Mouse (Mus musculus) hindbrain, embryonic 10.5 days (tissue): ENCODE results near the gene Midn. TPM values are rescaled to one million over a fixed set of nuclear protein-coding genes. Genes with fewer than 3 reads are reported as not detected.

Experiments used
- DNase-seq: peaks from one replicate; pipeline ENCODE4 v3.0.0-alpha.2; 2017; ENCODE audit warnings: low spot score
- H3K27ac ChIP-seq: fragments of 300-500 bp; sonication (generic); 2 replicates; pipeline ENCODE4 v1.5.1; 2016; ENCODE audit warnings: mild to moderate bottlenecking, moderate library complexity
- H3K27me3 ChIP-seq: fragments of 300-500 bp; sonication (generic); 2 replicates; pipeline ENCODE4 v1.6.1; 2016; ENCODE audit warnings: mild to moderate bottlenecking; ENCODE audit not compliant: poor library complexity, insufficient read depth, severe bottlenecking
- H3K36me3 ChIP-seq: fragments of 300-500 bp; sonication (generic); 2 replicates; pipeline ENCODE4 v1.6.1; 2016; ENCODE audit warnings: mild to moderate bottlenecking, moderate library complexity
- H3K4me1 ChIP-seq: fragments of 300-500 bp; sonication (generic); replicated peaks from 2 replicates; pipeline ENCODE4 v1.6.1; 2016; ENCODE audit warnings: mild to moderate bottlenecking
- H3K4me3 ChIP-seq: fragments of 300-500 bp; sonication (generic); 2 replicates; pipeline ENCODE4 v1.5.1; 2016; ENCODE audit warnings: mild to moderate bottlenecking, moderate library complexity
- H3K9me3 ChIP-seq: fragments of 300-500 bp; sonication (generic); 2 replicates; pipeline ENCODE4 v1.6.1; 2016; ENCODE audit warnings: mild to moderate bottlenecking, moderate library complexity
- WGBS: fragments of 180-500 bp; shearing (Covaris S2); methylation state at CpG from one replicate; pipeline ENCODE4 v1.1.7; 2016; 5-methylcytosine and 5-hydroxymethylcytosine counted together
- polyA plus RNA-seq: library from polyadenylated mRNA; unstranded; fragments of >200 nt; fragmentation: Nextera tagmentation; extraction: Ambion mirVana; gene quantifications from 2 replicates; pipeline ENCODE4 v1.2.1, GENCODE M21; 2016

The Midn gene
- polyA plus RNA-seq, 1 experiment from 2014 or later = 24.6 TPM

- DNase-seq = no peak
- WGBS = 14% methylated on average over 11 of the region's 11 CpGs
Observed at GRCm38 (mm10) chr10:80173358-80173757, 25.3 kb downstream of the Midn start.

GRCm38 (mm10) chr10:80173955-80174640 lies 26.0 kb downstream of the Midn start:
- peaks cover 42% of the 10 kb centered on the region for H3K36me3 ChIP-seq
- H3K9me3 ChIP-seq = no peaks in the 10 kb centered on the region
- peaks cover 86% of the 10 kb centered on the region for H3K4me1 ChIP-seq
- H3K4me3 ChIP-seq = peak overlapping the region; percentile 28; the same call in 1 of the 2 replicates
- H3K27me3 ChIP-seq = no peaks in the 10 kb centered on the region; the same call in 1 of the 2 replicates
- 88% methylated on average over 10 of the region's 10 CpGs for WGBS
- DNase-seq = no peak
- H3K27ac ChIP-seq = peak overlapping the region; percentile 16; the same call in 1 of the 2 replicates

More at GRCm38 (mm10) chr10:80173358-80173757, 25.3 kb downstream of the Midn start:
- H3K36me3 ChIP-seq = peaks cover 45% of the 10 kb centered on the region
- H3K27me3 ChIP-seq = no peaks in the 10 kb centered on the region; the same call in 1 of the 2 replicates
- no peaks in the 10 kb centered on the region for H3K9me3 ChIP-seq
- peak overlapping the region; percentile 65 for H3K4me3 ChIP-seq
- peaks cover 87% of the 10 kb centered on the region for H3K4me1 ChIP-seq
- H3K27ac ChIP-seq = peak overlapping the region; percentile 89

- peaks cover 81% of the 10 kb centered on the region for H3K4me1 ChIP-seq
- WGBS = 56% methylated on average over 2 of the region's 2 CpGs
Observed at GRCm38 (mm10) chr10:80174705-80175104, 26.6 kb downstream of the Midn start.

GRCm38 (mm10) chr10:80175536-80176269 lies 27.6 kb downstream of the Midn start:
- Histone ChIP-seq H3K36me3 (peaks cover 27% of the 10 kb centered on the region), H3K27ac (peak overlapping the region; percentile 64), H3K4me3 (no peak overlapping the region), H3K4me1 (peaks cover 81% of the 10 kb centered on the region), H3K9me3 (no peaks in the 10 kb centered on the region), H3K27me3 (no peaks in the 10 kb centered on the region; the same call in 1 of the 2 replicates)
- WGBS = 23% methylated on average over 4 of the region's 4 CpGs
- peak; percentile 67 for DNase-seq

More at GRCm38 (mm10) chr10:80174705-80175104, 26.6 kb downstream of the Midn start:
- peak; percentile 58 for DNase-seq
- H3K9me3 ChIP-seq = no peaks in the 10 kb centered on the region
- H3K36me3 ChIP-seq = peaks cover 37% of the 10 kb centered on the region
- H3K27ac ChIP-seq = peak overlapping the region; percentile 16; the same call in 1 of the 2 replicates
- peak overlapping the region; percentile 28 for H3K4me3 ChIP-seq
- H3K27me3 ChIP-seq = no peaks in the 10 kb centered on the region; the same call in 1 of the 2 replicates

- H3K9me3 ChIP-seq = no peaks in the 10 kb centered on the region
- H3K4me3 ChIP-seq = no peak overlapping the region
- H3K27me3 ChIP-seq = no peaks in the 10 kb centered on the region; the same call in 1 of the 2 replicates
- 78% methylated on average over 5 of the region's 5 CpGs for WGBS
- peaks cover 84% of the 10 kb centered on the region for H3K4me1 ChIP-seq
- peaks cover 20% of the 10 kb centered on the region for H3K36me3 ChIP-seq
- 0 out of 2 replicates have a peak overlapping the region, but pooled peaks have one; percentile 64 for H3K27ac ChIP-seq
- no peak for DNase-seq
Observed at GRCm38 (mm10) chr10:80176270-80176834, 28.3 kb downstream of the Midn start.

- WGBS = 51% methylated on average over 7 of the region's 7 CpGs
- H3K27me3 ChIP-seq = no peaks in the 10 kb centered on the region; the same call in 1 of the 2 replicates
- H3K4me3 ChIP-seq = peak overlapping the region; percentile 70; the same call in 1 of the 2 replicates
- H3K36me3 ChIP-seq = peaks cover 19% of the 10 kb centered on the region
- H3K9me3 ChIP-seq = no peaks in the 10 kb centered on the region
- no peak for DNase-seq
- peaks cover 84% of the 10 kb centered on the region for H3K4me1 ChIP-seq
- H3K27ac ChIP-seq = peak overlapping the region; percentile 77
Observed at GRCm38 (mm10) chr10:80177441-80178279, 29.6 kb downstream of the Midn start.

- peaks cover 7% of the 10 kb centered on the region; the same call in 1 of the 2 replicates for H3K27me3 ChIP-seq
- DNase-seq = peak; percentile 72
- peaks cover 79% of the 10 kb centered on the region for H3K4me1 ChIP-seq
- H3K36me3 ChIP-seq = peaks cover 33% of the 10 kb centered on the region
- 2% methylated on average over 103 of the region's 106 CpGs for WGBS
- peak within 1 kb of the TSS; percentile 70 for H3K4me3 ChIP-seq
- H3K27ac ChIP-seq = peak within 1 kb of the TSS; percentile 91
- H3K9me3 ChIP-seq = no peaks in the 10 kb centered on the region
Observed at GRCm38 (mm10) chr10:80179068-80180051, 31.3 kb downstream of the Midn start, which contains the start of gene Efna2. TSS of gene Efna2 (plus strand) at chr10:80179482.

- Histone ChIP-seq H3K9me3 (no peaks in the 10 kb centered on the region), H3K27ac (peak overlapping the region; percentile 91), H3K4me3 (peak overlapping the region; percentile 70), H3K27me3 (peaks cover 14% of the 10 kb centered on the region), H3K4me1 (peaks cover 75% of the 10 kb centered on the region), H3K36me3 (peaks cover 37% of the 10 kb centered on the region)
- 50% methylated on average over 6 of the region's 6 CpGs for WGBS
- DNase-seq = no peak
Observed at GRCm38 (mm10) chr10:80180288-80180687, 32.2 kb downstream of the Midn start.

- Histone ChIP-seq H3K36me3 (peaks cover 38% of the 10 kb centered on the region), H3K4me3 (peak overlapping the region; percentile 70), H3K27ac (peak overlapping the region; percentile 91), H3K4me1 (peaks cover 75% of the 10 kb centered on the region), H3K9me3 (no peaks in the 10 kb centered on the region), H3K27me3 (peaks cover 19% of the 10 kb centered on the region)
- DNase-seq = peak; percentile 39
- WGBS = 53% methylated on average over 5 of the region's 5 CpGs
Observed at GRCm38 (mm10) chr10:80180823-80181222, 32.8 kb downstream of the Midn start.

- 96% methylated on average over 7 of the region's 7 CpGs for WGBS
- no peak for DNase-seq
- peaks cover 66% of the 10 kb centered on the region for H3K4me1 ChIP-seq
- H3K36me3 ChIP-seq = peaks cover 50% of the 10 kb centered on the region
- H3K27me3 ChIP-seq = peaks cover 37% of the 10 kb centered on the region
- peak overlapping the region; percentile 70 for H3K4me3 ChIP-seq
- no peaks in the 10 kb centered on the region for H3K9me3 ChIP-seq
- H3K27ac ChIP-seq = peak overlapping the region; percentile 91; the same call in 1 of the 2 replicates
Observed at GRCm38 (mm10) chr10:80182547-80182946, 34.5 kb downstream of the Midn start.

- Histone ChIP-seq H3K27me3 (peaks cover 77% of the 10 kb centered on the region), H3K9me3 (no peaks in the 10 kb centered on the region), H3K36me3 (peaks cover 67% of the 10 kb centered on the region), H3K4me3 (no peak overlapping the region; the same call in 1 of the 2 replicates), H3K4me1 (peaks cover 64% of the 10 kb centered on the region), H3K27ac (no peak overlapping the region)
- 32% methylated on average over 27 of the region's 27 CpGs for WGBS
- DNase-seq = no peak
Observed at GRCm38 (mm10) chr10:80186649-80187048, 38.6 kb downstream of the Midn start.
